In genomic region chr7:142850681-142851080, GRCm38 (mm10) we compare ENCODE assay signal across 8 mouse cellular contexts.
DNase-seq lines count a peak whose midpoint lies in the region; ATAC-seq and TF ChIP-seq lines count a peak whose summit lies in the region.

No protein-coding gene starts in this region.

- WGBS in thymus, adult 2 months = 10% methylated on average over 6 of the region's 6 CpGs
- 12% methylated on average over 6 of the region's 6 CpGs for WGBS in kidney, embryonic 16.5 days
- WGBS in lung, adult 2 months = 11% methylated on average over 6 of the region's 6 CpGs

- H3K4me3 ChIP-seq in thymus, adult 2 months (ENCODE audit: control insufficient read depth, insufficient read depth, low read length) = no peak overlapping the region
- H3K4me3 ChIP-seq in kidney, embryonic 16.5 days (ENCODE audit: low read length) = no peak overlapping the region
- no peak overlapping the region for H3K4me3 ChIP-seq in lung, adult 2 months (replicated peaks; ENCODE audit: extremely low read depth, low read depth, low read length)

- peaks cover 3% of the 10 kb centered on the region; the same call in 1 of the 2 replicates for H3K4me1 ChIP-seq in thymus, adult 2 months (replicated peaks; ENCODE audit: control insufficient read depth, insufficient read depth, low read length)
- H3K4me1 ChIP-seq in kidney, embryonic 16.5 days (ENCODE audit: insufficient read depth, low read length) = no peaks in the 10 kb centered on the region
- no peaks in the 10 kb centered on the region for H3K4me1 ChIP-seq in lung, adult 2 months (ENCODE audit: control insufficient read depth, insufficient read depth, low read length)

- no peaks in the 10 kb centered on the region for H3K27me3 ChIP-seq in thymus, adult 2 months (ENCODE audit: control insufficient read depth, insufficient read depth, low read length)
- no peaks in the 10 kb centered on the region for H3K27me3 ChIP-seq in kidney, embryonic 16.5 days (ENCODE audit: insufficient read depth, low read length)

- peak; percentile 9 for DNase-seq in gastrocnemius, postnatal 10 days
- no peak for DNase-seq in gastrocnemius, postnatal 36 days
- DNase-seq in thymus, adult 2 months = peak; percentile 38
- no peak for DNase-seq in thymus, adult 18-20 months
- peak; percentile 2 to 10 for DNase-seq in cerebellum, postnatal 36 days
- DNase-seq in lung, adult 2 months = peak; percentile 6
- DNase-seq in thymus, postnatal 36 days = peak; percentile 19 to 25

- H3K4me2 ChIP-seq in kidney, embryonic 16.5 days (replicated peaks; ENCODE audit: low read depth, low read length) = no peak overlapping the region

- TF ChIP-seq POLR2A in thymus, adult 2 months (IDR thresholded peaks at IDR 0.05; ENCODE audit: control insufficient read depth, extremely low read depth, insufficient read depth, low read length, poor library complexity) = no peak
- TF ChIP-seq POLR2A in lung, adult 2 months (IDR thresholded peaks at IDR 0.05; ENCODE audit: borderline replicate concordance, extremely low read depth, low read depth, low read length) = no peak

- no peak overlapping the region for H3K9ac ChIP-seq in kidney, embryonic 16.5 days (replicated peaks; ENCODE audit: low read length)

- H3K27ac ChIP-seq in thymus, adult 2 months (ENCODE audit: control insufficient read depth, insufficient read depth, low read length) = no peak overlapping the region
- no peak overlapping the region for H3K27ac ChIP-seq in kidney, embryonic 16.5 days (ENCODE audit: low read length)

- 0 out of 2 replicates have a peak, but pooled peaks have one; percentile 12 for ATAC-seq in kidney, embryonic 16.5 days (ENCODE audit: low FRiP score, low TSS enrichment)

- H3K9me3 ChIP-seq in kidney, embryonic 16.5 days (ENCODE audit: low read length) = no peaks in the 10 kb centered on the region

- no peaks in the 10 kb centered on the region for H3K36me3 ChIP-seq in thymus, adult 2 months (ENCODE audit: control insufficient read depth, insufficient read depth, low read length)
- H3K36me3 ChIP-seq in kidney, embryonic 16.5 days (ENCODE audit: insufficient read depth, low read length) = no peaks in the 10 kb centered on the region

- no peak for TF ChIP-seq CTCF in thymus, adult 2 months (IDR thresholded peaks at IDR 0.05; ENCODE audit: borderline replicate concordance, control insufficient read depth, extremely low read depth, insufficient read depth, low read length, poor library complexity)
- peak; percentile 35; the same call in 1 of the 2 replicates for TF ChIP-seq CTCF in lung, adult 2 months (IDR thresholded peaks at IDR 0.05; ENCODE audit: insufficient read depth, low read length)

- intact Hi-C loops in gastrocnemius, postnatal 36 days (cut with DNase I) = no loop called here

Comparison
In these comparisons a context has a peak if more than half of its experiments do, and no peak if none do; other contexts are left out.
1. DNase-seq: peak in gastrocnemius, postnatal 10 days (single experiment), thymus, adult 2 months (single experiment), cerebellum, postnatal 36 days (2 of 2), lung, adult 2 months (single experiment) and thymus, postnatal 36 days (2 of 2); none in gastrocnemius, postnatal 36 days (0 of 2) and thymus, adult 18-20 months (0 of 2).